Comparison of ENCODE assay signal across 17 mouse cellular contexts in genomic region chr9:87883069-87883468, GRCm38 (mm10).
DNase-seq lines count a peak whose midpoint lies in the region; ATAC-seq and TF ChIP-seq lines count a peak whose summit lies in the region.
"Had no signal": no experiment of that assay in that cellular context is flagged by ENCODE, and none has a peak within 500 bp of the region (broad histone marks: within the 10 kb centered on the region; RNA-seq: fewer than 3 reads in every experiment).

No protein-coding gene starts in this region.

- no peaks in the 10 kb centered on the region for H3K9me3 ChIP-seq in kidney, postnatal 0 days (replicated peaks; ENCODE audit: low read length)
- no peaks in the 10 kb centered on the region for H3K9me3 ChIP-seq in forebrain, embryonic 15.5 days
- H3K9me3 ChIP-seq in heart, embryonic 12.5 days (replicated peaks), result no peaks in the 10 kb centered on the region
- H3K9me3 ChIP-seq: embryonic facial prominence, embryonic 15.5 days had no signal

- no peak for TF ChIP-seq POLR2A in brain, embryonic 14.5 days (IDR thresholded peaks at IDR 0.05; ENCODE audit: borderline replicate concordance, extremely low read depth, insufficient read depth, insufficient read length, poor library complexity, severe bottlenecking)

- no peak overlapping the region for H3K27ac ChIP-seq in kidney, postnatal 0 days
- no peak overlapping the region for H3K27ac ChIP-seq in forebrain, embryonic 15.5 days (replicated peaks)
- no peak overlapping the region for H3K27ac ChIP-seq in heart, embryonic 12.5 days (ENCODE audit: poor library complexity, severe bottlenecking)
- H3K27ac ChIP-seq: embryonic facial prominence, embryonic 15.5 days had no signal

- H3K4me1 ChIP-seq in kidney, postnatal 0 days (replicated peaks; ENCODE audit: insufficient read depth, low read length), result no peaks in the 10 kb centered on the region
- no peaks in the 10 kb centered on the region; the same call in 1 of the 2 replicates for H3K4me1 ChIP-seq in forebrain, embryonic 15.5 days
- H3K4me1 ChIP-seq in heart, embryonic 12.5 days (replicated peaks), result no peaks in the 10 kb centered on the region
- H3K4me1 ChIP-seq: embryonic facial prominence, embryonic 15.5 days; megakaryocyte, embryonic 14.5 days had no signal

- TF ChIP-seq CTCF in kidney, postnatal 0 days (IDR thresholded peaks at IDR 0.05; ENCODE audit: low read depth), result no peak
- no peak for TF ChIP-seq CTCF in brain, embryonic 14.5 days (IDR thresholded peaks at IDR 0.05; ENCODE audit: borderline replicate concordance, extremely low read depth, insufficient read depth, insufficient read length)

- no peaks in the 10 kb centered on the region for H3K27me3 ChIP-seq in kidney, postnatal 0 days (ENCODE audit: insufficient read depth, low read length)
- no peaks in the 10 kb centered on the region for H3K27me3 ChIP-seq in forebrain, embryonic 15.5 days
- 0 out of 2 replicates have a peak, but pooled peaks cover 3% of the 10 kb centered on the region for H3K27me3 ChIP-seq in heart, embryonic 12.5 days (replicated peaks)
- H3K27me3 ChIP-seq: embryonic facial prominence, embryonic 15.5 days; megakaryocyte, embryonic 14.5 days had no signal

- H3K4me2 ChIP-seq in kidney, postnatal 0 days (ENCODE audit: low read length), result no peak overlapping the region
- no peak overlapping the region for H3K4me2 ChIP-seq in forebrain, embryonic 15.5 days (replicated peaks)
- H3K4me2 ChIP-seq in heart, embryonic 12.5 days, result no peak overlapping the region
- H3K4me2 ChIP-seq: embryonic facial prominence, embryonic 15.5 days; liver, embryonic 11.5 days had no signal

- H3K4me3 ChIP-seq in kidney, postnatal 0 days (replicated peaks; ENCODE audit: low read depth, low read length), result no peak overlapping the region
- H3K4me3 ChIP-seq in forebrain, embryonic 15.5 days, result no peak overlapping the region
- no peak overlapping the region for H3K4me3 ChIP-seq in heart, embryonic 12.5 days
- H3K4me3 ChIP-seq: embryonic facial prominence, embryonic 15.5 days; megakaryocyte, embryonic 14.5 days had no signal

- DNase-seq in kidney, postnatal 0 days (ENCODE audit: low spot score), result peak; percentile 1
- no peak for DNase-seq in kidney, postnatal 36 days
- DNase-seq in brain, embryonic 14.5 days (ENCODE audit: low read depth), result peak; percentile 88
- peak; percentile 25 for DNase-seq in retina, embryonic 14.5 days (ENCODE audit: low spot score)
- no peak for DNase-seq in layer of hippocampus, adult 18-20 months (ENCODE audit: low spot score in 2 of 2)
- DNase-seq: adrenal gland, adult 2 months; cerebellum, adult 11 months; cerebellum, postnatal 10 days; kidney, adult 18-20 months; kidney, postnatal 14 days; lung, adult 2 months; thymus, postnatal 25 days had no signal

- ATAC-seq in kidney, postnatal 0 days (replicated peaks; ENCODE audit: low FRiP score, low read depth), result no peak
- ATAC-seq in forebrain, embryonic 15.5 days (replicated peaks), result peak; percentile 96
- ATAC-seq in heart, embryonic 12.5 days (ENCODE audit: insufficient number of reproducible peaks, low FRiP score), result no peak

- no peaks in the 10 kb centered on the region for H3K36me3 ChIP-seq in kidney, postnatal 0 days (ENCODE audit: insufficient read depth, low read length)
- H3K36me3 ChIP-seq in forebrain, embryonic 15.5 days, result no peaks in the 10 kb centered on the region
- H3K36me3 ChIP-seq in heart, embryonic 12.5 days, result no peaks in the 10 kb centered on the region
- H3K36me3 ChIP-seq: embryonic facial prominence, embryonic 15.5 days had no signal

- H3K9ac ChIP-seq in kidney, postnatal 0 days (ENCODE audit: low read depth, low read length), result no peak overlapping the region
- no peak overlapping the region for H3K9ac ChIP-seq in forebrain, embryonic 15.5 days (replicated peaks)
- no peak overlapping the region for H3K9ac ChIP-seq in heart, embryonic 12.5 days
- H3K9ac ChIP-seq: embryonic facial prominence, embryonic 15.5 days had no signal

Comparison
In these comparisons a context has a peak if more than half of its experiments do, and no peak if none do; other contexts are left out.
1. DNase-seq: peak in kidney, postnatal 0 days (single experiment), brain, embryonic 14.5 days (single experiment) and retina, embryonic 14.5 days (single experiment); none in kidney, postnatal 36 days (0 of 2) and layer of hippocampus, adult 18-20 months (0 of 2).